8 mouse cellular contexts compared by ENCODE assay signal in genomic region chr2:150451180-150451919, GRCm38 (mm10). TPM values are rescaled to one million over a fixed set of nuclear protein-coding genes. Genes with fewer than 3 reads are reported as not detected.
DNase-seq lines count a peak whose midpoint lies in the region; ATAC-seq and TF ChIP-seq lines count a peak whose summit lies in the region.
"Not testable (repeated sequence)": the region's sequence is repeated elsewhere in the genome, so short reads cannot be mapped to it uniquely, and the experiment has no call there.

Gene Zfp442, minus strand, starts transcription at chr2:150451486.

- ATAC-seq in heart, embryonic 13.5 days (ENCODE audit: extremely low read depth, insufficient number of reproducible peaks, low FRiP score, low TSS enrichment), result peak; percentile 91
- peak; percentile 100 for ATAC-seq in kidney, postnatal 0 days (replicated peaks; ENCODE audit: low FRiP score, low read depth)
- ATAC-seq in midbrain, postnatal 0 days (ENCODE audit: low FRiP score), result peak; percentile 96

- H3K4me2 ChIP-seq in heart, embryonic 13.5 days, result peak within 1 kb of the TSS; percentile 66
- peak within 1 kb of the TSS; percentile 52 for H3K4me2 ChIP-seq in kidney, postnatal 0 days (ENCODE audit: low read length)
- peak within 1 kb of the TSS; percentile 44 for H3K4me2 ChIP-seq in midbrain, postnatal 0 days (ENCODE audit: low read depth, low read length, poor library complexity, severe bottlenecking)

- not testable (repeated sequence) for H3K9me3 ChIP-seq in forebrain, embryonic 10.5 days; heart, embryonic 13.5 days; kidney, postnatal 0 days (replicated peaks; ENCODE audit: low read length); midbrain, postnatal 0 days (ENCODE audit: low read length)

- peak within 1 kb of the TSS; percentile 82 for H3K27ac ChIP-seq in forebrain, embryonic 10.5 days
- peak within 1 kb of the TSS; percentile 83 for H3K27ac ChIP-seq in heart, embryonic 13.5 days (replicated peaks)
- H3K27ac ChIP-seq in kidney, postnatal 0 days, result peak within 1 kb of the TSS; percentile 72
- not testable (repeated sequence) for H3K27ac ChIP-seq in midbrain, postnatal 0 days (ENCODE audit: low read depth, low read length)

- 0% methylated on average over 18 of the region's 18 CpGs for WGBS in forebrain, embryonic 10.5 days
- WGBS in heart, embryonic 13.5 days, result under 1% methylated on average over 18 of the region's 18 CpGs
- under 1% methylated on average over 18 of the region's 18 CpGs for WGBS in kidney, postnatal 0 days
- under 1% methylated on average over 18 of the region's 18 CpGs for WGBS in midbrain, postnatal 0 days

- peak; percentile 20 to 21 for DNase-seq in B cell, adult 2 months
- DNase-seq in brain, embryonic 18.5 days (ENCODE audit: low read depth, low spot score), result peak; percentile 10
- DNase-seq in forebrain, embryonic 10.5 days (ENCODE audit: extremely low spot score, low spot score), result peak; percentile 69
- DNase-seq in kidney, postnatal 0 days (ENCODE audit: low spot score), result peak; percentile 72
- DNase-seq in liver, result peak; percentile 45
- DNase-seq in midbrain, postnatal 0 days (ENCODE audit: low spot score), result peak; percentile 33
- DNase-seq in spleen, postnatal 36 days (ENCODE audit: low spot score in 2 of 2), result peak; percentile 14 to 27

- not testable (repeated sequence) for H3K4me1 ChIP-seq in forebrain, embryonic 10.5 days; heart, embryonic 13.5 days; kidney, postnatal 0 days (replicated peaks; ENCODE audit: insufficient read depth, low read length); midbrain, postnatal 0 days (ENCODE audit: insufficient read depth, low read length)

- peak within 1 kb of the TSS; percentile 58 for H3K4me3 ChIP-seq in forebrain, embryonic 10.5 days
- peak within 1 kb of the TSS; percentile 60 for H3K4me3 ChIP-seq in heart, embryonic 13.5 days
- H3K4me3 ChIP-seq in kidney, postnatal 0 days (replicated peaks; ENCODE audit: low read depth, low read length), result peak within 1 kb of the TSS; percentile 38
- H3K4me3 ChIP-seq in midbrain, postnatal 0 days (ENCODE audit: low read depth, low read length), result peak within 1 kb of the TSS; percentile 43

- peak within 1 kb of the TSS; percentile 80 for H3K9ac ChIP-seq in heart, embryonic 13.5 days
- H3K9ac ChIP-seq in kidney, postnatal 0 days (ENCODE audit: low read depth, low read length), result 0 out of 2 replicates have a peak within 1 kb of the TSS, but pooled peaks have one; percentile 27
- not testable (repeated sequence) for H3K9ac ChIP-seq in midbrain, postnatal 0 days (replicated peaks; ENCODE audit: low read length, poor library complexity, severe bottlenecking)

- not testable (repeated sequence) for H3K27me3 ChIP-seq in forebrain, embryonic 10.5 days (ENCODE audit: poor library complexity, severe bottlenecking); heart, embryonic 13.5 days (replicated peaks); kidney, postnatal 0 days (ENCODE audit: insufficient read depth, low read length); midbrain, postnatal 0 days (ENCODE audit: insufficient read depth, low read length)

- TF ChIP-seq CTCF in kidney, postnatal 0 days (IDR thresholded peaks at IDR 0.05; ENCODE audit: low read depth); midbrain, postnatal 0 days (IDR thresholded peaks at IDR 0.05): not testable (repeated sequence)

- not testable (repeated sequence) for H3K36me3 ChIP-seq in forebrain, embryonic 10.5 days (replicated peaks); heart, embryonic 13.5 days; kidney, postnatal 0 days (ENCODE audit: insufficient read depth, low read length); midbrain, postnatal 0 days (ENCODE audit: insufficient read depth, low read length)

RNA-seq across cellular contexts. Expression of gene Zfp442, which starts in this region (rescaled TPM):
- 9.2 and 11.1 TPM in 2 replicates for polyA plus RNA-seq in forebrain, embryonic 10.5 days (2016; fragmentation: Nextera tagmentation; extraction: Ambion mirVana)
- 3.8 and 4.8 TPM in 2 replicates for polyA plus RNA-seq in heart, embryonic 13.5 days (2015; fragmentation: Nextera tagmentation; extraction: Ambion mirVana)
- polyA plus RNA-seq in kidney, postnatal 0 days (2015; fragmentation: Nextera tagmentation; extraction: Ambion mirVana), result 5.1 and 5.8 TPM in 2 replicates
- total RNA-seq in midbrain, postnatal 0 days (2014; rRNA removed), result 4.4 and 5.2 TPM in 2 replicates
- 4.5 and 5.1 TPM in 2 replicates for polyA plus RNA-seq in midbrain, postnatal 0 days (2015; fragmentation: Nextera tagmentation; extraction: Ambion mirVana)

Comparison
In these comparisons a context has a peak if more than half of its experiments do, and no peak if none do; other contexts are left out.
1. DNase-seq: peak in every context shown above with its lines; median percentile 72 in kidney, postnatal 0 days; 69 in forebrain, embryonic 10.5 days; 45 in liver; 33 in midbrain, postnatal 0 days; 20 in B cell, adult 2 months; 20 in spleen, postnatal 36 days; 10 in brain, embryonic 18.5 days.